Mouse (Mus musculus): Measurements from ENCODE around the gene Ubr3.

- TF ChIP-seq CTCF (IDR thresholded peaks at IDR 0.05; ENCODE audit: borderline replicate concordance, insufficient read depth, low read depth, low read length) (no peak), POLR2A (IDR thresholded peaks at IDR 0.05; ENCODE audit: borderline replicate concordance, insufficient read depth, low read length) (no peak)
These were observed 15.8 kb downstream of the Ubr3 start for GRCm38 (mm10) chr2:69912801-69913200.

Data from cerebellum, adult 2 months (tissue).